Mouse (Mus musculus) inflammation-experienced regulatory T-cells, adult 6 months (primary cell): ENCODE results near the gene Mansc1. TPM values are rescaled to one million over a fixed set of nuclear protein-coding genes. Genes with fewer than 3 reads are reported as not detected.

Experiments
- ATAC-seq: one replicate; pipeline ENCODE4 v1.8.0; 2017
- polyA plus RNA-seq, 3 experiments: library from polyadenylated mRNA; unstranded; fragments of 100-300 nt; shearing (Covaris generic); gene quantifications; one replicate each; pipeline ENCODE4 v1.2.1; 2017

Mansc1 gene
- polyA plus RNA-seq, 3 experiments from 2014 or later: 5.9 to 12.1 (median 10.6) TPM

GRCm38 (mm10) chr6:134597651-134598229 is 34.5 kb downstream of the Mansc1 start:
- no peak for ATAC-seq

- ATAC-seq: no peak
These were observed 37.5 kb downstream of the Mansc1 start for GRCm38 (mm10) chr6:134594569-134595442.

DNA sequence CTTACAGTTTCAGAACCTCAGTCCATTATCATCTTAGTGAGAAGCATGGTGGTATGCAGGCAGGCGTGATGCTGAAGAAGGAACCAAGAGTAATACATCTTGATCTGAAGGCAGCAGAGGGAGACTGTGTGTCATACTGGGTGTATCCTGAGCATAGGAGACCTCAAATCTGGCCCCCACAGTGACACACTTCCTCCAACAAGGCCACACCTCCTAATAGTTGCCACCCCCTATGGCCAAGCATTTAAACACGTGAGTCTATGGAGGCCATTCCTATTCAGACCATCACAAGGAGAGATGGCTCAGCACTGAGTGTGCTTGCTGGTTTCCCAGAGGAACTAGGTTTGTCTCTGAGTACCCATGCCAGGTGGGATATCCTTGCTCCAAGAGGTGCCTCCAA is 40.7 kb downstream of the Mansc1 start:
- ATAC-seq: no peak

GRCm38 (mm10) chr6:134586241-134586640 is 46.0 kb downstream of the Mansc1 start:
- ATAC-seq: no peak

DNA sequence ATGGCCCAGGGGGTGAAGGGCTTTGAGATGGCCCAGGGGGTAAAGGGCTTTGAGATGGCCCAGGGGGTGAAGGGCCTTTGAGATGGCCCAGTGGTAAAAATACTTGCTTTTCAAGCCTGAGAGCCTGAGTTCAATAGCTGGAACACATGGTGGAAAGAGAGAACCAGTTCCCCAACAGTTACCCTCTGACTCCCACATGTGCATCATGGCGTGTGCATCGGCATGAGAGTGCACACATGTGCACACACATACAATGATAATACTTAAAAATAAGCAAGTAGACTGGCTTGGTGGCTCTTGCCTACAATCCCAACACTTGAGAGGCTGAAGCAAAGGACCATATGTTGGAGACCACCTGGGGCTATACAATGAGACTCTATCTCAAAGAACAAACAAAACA is 47.7 kb downstream of the Mansc1 start:
- no peak for ATAC-seq

DNA sequence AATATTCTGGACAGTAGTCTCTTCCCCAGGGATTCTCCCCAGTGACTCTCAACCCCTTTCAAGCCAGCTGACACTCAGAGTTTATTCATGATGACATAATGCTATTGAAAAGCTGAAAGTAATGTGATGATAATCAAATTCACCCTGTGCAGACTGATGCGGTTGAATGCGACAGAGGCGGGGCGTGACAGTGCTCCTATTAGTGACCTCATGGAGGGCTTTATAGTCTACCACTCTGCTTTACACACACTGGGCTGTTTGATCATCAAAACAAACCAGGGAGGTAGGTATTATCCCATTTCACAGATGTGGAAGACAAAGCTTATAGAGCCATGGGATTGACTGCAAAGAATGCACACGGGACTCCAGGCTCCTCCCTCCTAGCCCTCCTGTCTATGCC is 50.2 kb downstream of the Mansc1 start:
- no peak for ATAC-seq

DNA sequence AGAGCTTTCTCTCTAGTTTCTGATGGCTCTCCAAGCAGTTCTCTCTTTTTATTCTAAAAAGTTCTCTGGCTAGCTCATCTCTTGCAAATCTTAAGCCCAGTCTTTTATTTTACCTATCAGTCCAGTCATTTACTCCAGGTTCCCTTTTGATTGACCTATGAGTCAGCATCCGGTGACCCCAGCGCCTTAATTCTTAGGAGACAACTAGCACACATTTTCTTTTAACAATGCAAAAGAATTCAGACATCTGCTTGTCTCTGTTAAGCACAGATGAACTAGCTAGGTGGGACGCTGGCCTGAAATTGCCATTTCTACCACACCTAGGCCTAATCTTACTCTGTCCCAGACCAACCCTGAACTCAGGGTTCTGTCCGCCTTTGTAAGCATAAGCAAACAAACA is 52.8 kb downstream of the Mansc1 start:
- no peak for ATAC-seq

- ATAC-seq: no peak
These were observed 54.2 kb downstream of the Mansc1 start for GRCm38 (mm10) chr6:134578039-134578438.

DNA sequence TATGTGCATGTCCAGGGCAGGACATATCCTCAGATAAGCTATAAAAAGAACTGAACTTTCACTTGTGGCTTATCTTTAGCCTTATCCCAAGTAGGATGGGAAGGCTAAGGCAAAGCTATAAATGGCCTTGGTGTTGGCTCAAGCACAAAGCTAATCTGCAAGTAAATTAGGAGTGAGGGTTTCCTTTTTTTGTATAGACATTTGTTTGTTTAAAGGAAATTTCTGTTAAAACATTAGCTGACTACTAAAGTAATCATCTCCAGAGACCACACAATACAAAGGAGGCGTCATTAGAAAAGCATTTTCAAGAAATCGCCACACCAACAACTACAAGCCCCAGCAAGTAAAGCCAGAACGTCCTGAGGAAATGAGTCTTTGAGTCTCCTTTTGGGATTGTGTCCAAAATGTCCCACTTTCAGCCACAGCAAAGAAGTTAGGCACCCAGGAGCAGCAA is 57.0 kb downstream of the Mansc1 start:
- no peak for ATAC-seq

GRCm38 (mm10) chr6:134567986-134568556 is 64.2 kb downstream of the Mansc1 start:
- no peak for ATAC-seq

DNA sequence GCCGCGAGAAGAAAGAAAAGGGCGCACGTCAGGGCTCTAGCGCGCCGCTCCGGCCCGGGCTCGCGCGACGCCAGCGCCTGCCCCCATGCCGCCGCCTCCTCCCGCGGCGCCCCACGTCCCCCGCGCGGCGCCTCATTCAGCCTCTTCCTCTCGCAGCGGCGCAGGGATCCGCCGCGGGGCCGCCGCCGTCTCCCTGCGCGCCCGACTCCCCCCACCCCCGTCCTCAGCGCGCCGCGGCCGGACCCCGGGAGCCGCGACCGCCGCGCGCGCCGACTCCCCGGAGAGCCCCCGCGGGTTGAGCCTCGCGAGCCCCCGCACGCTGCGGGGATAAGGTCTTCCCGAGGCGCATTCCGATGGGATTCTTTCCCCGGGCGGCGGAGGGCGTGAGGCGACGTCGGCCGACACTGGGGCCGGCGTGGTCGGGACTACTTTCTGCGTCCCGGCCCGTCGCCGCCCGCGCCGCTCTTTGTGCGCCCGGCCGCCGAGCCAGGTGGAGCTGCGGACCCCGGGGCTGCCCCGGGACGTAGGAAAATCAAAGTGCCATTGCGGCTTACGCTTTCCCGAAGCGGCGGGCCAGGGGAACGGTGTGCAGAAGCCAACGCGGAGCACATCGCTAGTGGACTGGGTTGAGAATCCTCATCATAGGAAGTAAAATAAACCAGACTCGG is 65.3 kb downstream of the Mansc1 start, which contains the start of gene Lrp6:
Gene Lrp6 (minus strand): TSS at position 148 of the 668 bp plus-strand sequence.
- ATAC-seq: peak; percentile 88

DNA sequence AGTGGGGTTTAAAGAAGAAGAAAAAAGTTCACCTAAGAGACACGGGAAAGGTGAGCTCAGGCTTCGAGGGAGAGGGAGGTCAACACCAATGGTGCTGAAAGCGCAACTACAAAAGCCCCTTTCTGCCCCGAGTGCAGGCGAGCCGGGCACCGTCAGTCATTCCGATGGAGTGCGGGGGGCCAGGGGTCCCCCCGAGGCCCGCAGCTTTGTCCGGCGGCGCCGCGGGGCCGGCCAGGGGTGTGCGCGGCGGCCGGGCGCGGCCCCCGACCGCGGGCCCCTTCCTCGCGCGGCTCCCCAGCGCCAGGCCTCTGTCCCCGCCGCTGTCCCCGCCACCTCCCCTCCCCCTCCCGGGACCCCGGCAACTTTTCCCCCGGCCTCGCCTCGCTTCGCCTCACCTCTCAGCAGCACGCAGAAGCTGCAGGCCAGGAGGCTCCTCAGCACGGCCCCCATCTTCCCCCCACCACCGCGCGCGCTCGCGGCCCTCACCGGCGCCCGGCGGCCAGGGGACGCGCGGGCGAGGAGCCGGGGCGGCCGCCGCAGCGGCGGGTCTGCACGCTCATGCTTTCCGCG is 66.0 kb downstream of the Mansc1 start:
- peak; percentile 1 for ATAC-seq

DNA sequence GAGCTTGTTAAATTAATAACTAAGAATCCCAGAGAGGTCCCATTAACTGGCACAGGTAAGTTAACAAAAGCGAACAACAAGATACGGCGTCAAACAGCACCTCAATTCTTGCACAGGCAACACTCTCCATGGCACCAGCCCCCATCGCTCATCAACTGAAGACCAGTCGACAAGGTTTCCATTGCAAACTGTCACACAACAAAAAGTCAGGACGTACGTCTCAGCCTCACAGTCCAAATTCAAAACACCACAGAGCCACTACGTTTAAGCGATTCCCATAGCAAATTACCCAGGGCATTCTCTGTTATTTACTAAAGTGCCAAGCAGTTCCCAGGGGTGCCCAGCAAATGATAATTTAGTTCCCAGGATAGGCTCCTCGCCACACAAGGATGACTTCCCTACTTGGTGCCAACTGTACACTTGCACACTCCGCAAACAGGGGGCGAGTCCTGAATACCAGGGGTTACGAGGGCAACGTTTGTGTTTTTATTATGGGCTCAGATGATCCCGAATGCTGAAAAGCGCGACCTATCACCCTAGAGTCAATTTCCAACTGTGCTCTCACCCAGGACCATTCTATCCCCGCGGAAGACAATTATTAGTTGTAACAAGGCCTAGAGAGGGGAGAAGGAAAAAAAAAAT is 66.6 kb downstream of the Mansc1 start:
- no peak for ATAC-seq

GRCm38 (mm10) chr6:134564539-134564938 is 67.7 kb downstream of the Mansc1 start:
- no peak for ATAC-seq

DNA sequence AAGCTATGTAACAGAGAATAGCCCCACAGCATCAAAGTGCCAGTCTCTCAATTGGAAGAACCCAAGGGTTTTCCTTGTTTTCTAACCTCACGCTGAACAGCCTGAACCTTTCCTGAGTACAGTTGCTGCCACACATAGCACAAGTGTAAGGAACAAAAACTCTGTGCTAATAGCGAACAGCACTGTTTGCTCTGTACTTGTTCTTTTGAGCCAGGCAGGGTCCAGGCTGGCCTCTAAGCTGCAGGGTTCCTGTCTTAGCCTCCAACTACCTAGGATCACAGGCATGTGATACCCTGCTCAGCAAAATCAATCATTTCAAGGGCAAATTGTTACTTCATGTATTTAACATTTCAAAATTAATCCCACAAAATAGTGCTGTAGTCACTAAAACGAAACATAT is 72.7 kb downstream of the Mansc1 start:
- ATAC-seq: no peak

Other genes with a start within 250 kb of the Mansc1 start
- gene Bcl2l14, start 236.2 kb downstream of the Mansc1 start, polyA plus RNA-seq: 1 to 10 TPM in 2 of 3 experiments, under 1 TPM in 1; 0.79 to 2.6 (median 1.1) TPM
- gene Lrp6, start 65.5 kb downstream of the Mansc1 start, polyA plus RNA-seq: 10 to 100 TPM in 2 of 3 experiments, 1 to 10 TPM in 1; 3.5 to 14.2 (median 10.1) TPM
- 10 to 100 TPM; 11.7 to 19.3 (median 12.6) TPM for gene Borcs5, start 7.0 kb upstream of the Mansc1 start, polyA plus RNA-seq
- gene Dusp16, start 160.1 kb upstream of the Mansc1 start, polyA plus RNA-seq: 1 to 10 TPM; 2.8 to 6.3 (median 5.1) TPM
- 10 to 100 TPM; 20.4 to 46.1 (median 45.3) TPM for gene Crebl2, start 197.7 kb upstream of the Mansc1 start, polyA plus RNA-seq